Mouse (Mus musculus) T-helper 2 cell (primary cell): ENCODE measurements at regions not wholly inside any gene's neighbourhood (a gene's known extent, or its start where the extent isn't known, plus 50 kb on each side); places are given as distances from the start of the nearest gene placed in this dataset.

Source experiments
- in situ Hi-C: fragments of 300-600 bp; cut with MboI, MseI; formaldehyde crosslinking; loops from one replicate; pipeline ENCODE4 v1.15.1; 2025; ENCODE audit warnings: high pct_unique_total_duplicates

- in situ Hi-C loops: no loop called here
Measured at GRCm38 (mm10) chr13:25333803-25334202, 63.5 kb upstream of the Nrsn1 start.
